Mouse (Mus musculus): Measurements from ENCODE around the gene Wbp2. TPM values are rescaled to one million over a fixed set of nuclear protein-coding genes. Genes with fewer than 3 reads are reported as not detected.

Gene Wbp2
- polyA plus RNA-seq, 1 experiment = 135 TPM

DNA sequence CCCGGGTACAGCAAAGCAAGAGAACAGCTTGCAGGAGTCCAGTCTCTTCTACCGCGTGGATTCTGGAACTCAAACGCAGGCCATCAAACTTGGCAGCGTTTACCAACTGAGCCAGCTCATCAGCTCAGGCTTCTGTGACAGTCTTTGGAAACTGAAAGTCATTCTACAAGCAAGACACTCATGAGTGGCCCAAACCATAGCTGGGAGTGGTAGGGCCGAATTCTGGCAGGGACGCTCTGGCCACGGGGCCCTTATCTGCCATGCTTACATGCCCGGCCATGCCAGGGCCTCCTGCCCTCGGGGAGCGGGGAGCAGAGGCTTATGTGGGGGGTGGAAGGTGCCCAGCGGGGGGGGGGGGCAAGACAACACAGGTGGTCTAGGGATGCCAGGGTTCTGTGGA, 16.8 kb upstream of the Wbp2 start:
- no peak for TF ChIP-seq CTCF (IDR thresholded peaks at IDR 0.05; ENCODE audit: extremely low read depth, insufficient read depth, insufficient read length, insufficient replicate concordance)
- no peak for TF ChIP-seq POLR2A (IDR thresholded peaks at IDR 0.05; ENCODE audit: low read depth, low read length)
- no peaks in the 10 kb centered on the region for H3K27me3 ChIP-seq (ENCODE audit: control insufficient read depth, insufficient read depth, low read length)
- no peaks in the 10 kb centered on the region for H3K36me3 ChIP-seq (ENCODE audit: control insufficient read depth, insufficient read depth, low read length)
- WGBS = 67% methylated on average over 12 of the region's 12 CpGs
- no peak for DNase-seq (ENCODE audit: low read depth in 1 of 2, low spot score in 2 of 2)
- H3K4me3 ChIP-seq (ENCODE audit: extremely low read depth, insufficient read depth, insufficient read length) = no peak overlapping the region
- peaks cover 4% of the 10 kb centered on the region; the same call in 1 of the 2 replicates for H3K4me1 ChIP-seq (ENCODE audit: control insufficient read depth, insufficient read depth, insufficient read length)
- H3K27ac ChIP-seq (ENCODE audit: insufficient read depth, low read length) = 0 out of 2 replicates have a peak overlapping the region, but pooled peaks have one; percentile 6

DNA sequence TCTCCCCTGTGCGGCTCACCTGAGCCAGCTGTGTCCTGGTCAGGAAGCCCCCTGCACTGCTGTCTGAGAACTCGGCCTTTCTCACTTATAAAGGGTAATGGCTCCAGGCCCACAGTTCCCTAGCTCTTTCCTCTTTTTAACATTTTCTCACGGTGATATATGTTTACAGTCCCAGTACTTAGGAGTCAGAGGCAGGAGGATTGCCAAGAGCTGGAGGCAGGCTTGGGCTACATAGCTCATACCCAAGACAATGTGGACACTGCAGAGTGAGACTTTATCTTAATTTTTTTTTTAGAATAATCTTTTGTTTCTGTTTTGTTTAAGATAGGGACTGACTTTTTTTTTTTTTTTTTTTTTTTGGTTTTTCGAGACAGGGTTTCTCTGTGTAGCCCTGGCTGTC, 15.7 kb upstream of the Wbp2 start:
- DNase-seq (ENCODE audit: low read depth in 1 of 2, low spot score in 2 of 2) = no peak
- peaks cover 4% of the 10 kb centered on the region; the same call in 1 of the 2 replicates for H3K4me1 ChIP-seq (ENCODE audit: control insufficient read depth, insufficient read depth, insufficient read length)
- H3K36me3 ChIP-seq (ENCODE audit: control insufficient read depth, insufficient read depth, low read length) = no peaks in the 10 kb centered on the region
- TF ChIP-seq POLR2A (IDR thresholded peaks at IDR 0.05; ENCODE audit: low read depth, low read length) = no peak
- no peak for TF ChIP-seq CTCF (IDR thresholded peaks at IDR 0.05; ENCODE audit: extremely low read depth, insufficient read depth, insufficient read length, insufficient replicate concordance)
- H3K4me3 ChIP-seq (ENCODE audit: extremely low read depth, insufficient read depth, insufficient read length) = no peak overlapping the region
- no peaks in the 10 kb centered on the region for H3K27me3 ChIP-seq (ENCODE audit: control insufficient read depth, insufficient read depth, low read length)
- WGBS = 50% methylated on average over 3 of the region's 4 CpGs
- H3K27ac ChIP-seq (ENCODE audit: insufficient read depth, low read length) = peak overlapping the region; percentile 65

DNA sequence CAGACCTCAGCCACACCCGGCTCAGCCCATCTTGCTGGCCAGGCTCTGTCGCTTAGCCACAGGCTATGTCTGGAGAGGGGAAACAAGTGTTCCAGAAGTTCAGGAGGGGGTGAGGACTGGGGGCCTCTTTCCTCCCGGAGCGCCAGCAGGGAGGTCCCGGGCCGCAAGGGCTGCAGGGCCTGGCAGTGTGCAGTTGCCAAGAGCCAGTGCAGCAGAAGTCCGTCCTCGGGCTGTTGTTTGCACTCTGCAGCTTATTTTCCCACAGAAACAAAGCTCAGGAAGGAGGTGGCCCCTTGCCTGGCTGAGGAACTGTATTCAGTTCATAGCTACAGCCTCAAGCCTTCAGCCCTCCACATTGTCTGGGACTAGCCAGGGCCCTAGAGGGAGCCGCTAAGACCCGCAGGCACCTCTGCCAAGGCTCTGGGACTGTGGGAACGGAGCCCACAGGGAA, 15.2 kb upstream of the Wbp2 start:
- H3K27me3 ChIP-seq (ENCODE audit: control insufficient read depth, insufficient read depth, low read length) = no peaks in the 10 kb centered on the region
- peak overlapping the region; percentile 65 for H3K27ac ChIP-seq (ENCODE audit: insufficient read depth, low read length)
- H3K4me1 ChIP-seq (ENCODE audit: control insufficient read depth, insufficient read depth, insufficient read length) = peaks cover 4% of the 10 kb centered on the region; the same call in 1 of the 2 replicates
- no peak overlapping the region for H3K4me3 ChIP-seq (ENCODE audit: extremely low read depth, insufficient read depth, insufficient read length)
- WGBS = 49% methylated on average over 11 of the region's 11 CpGs
- no peak for DNase-seq (ENCODE audit: low read depth in 1 of 2, low spot score in 2 of 2)
- no peaks in the 10 kb centered on the region for H3K36me3 ChIP-seq (ENCODE audit: control insufficient read depth, insufficient read depth, low read length)
- TF ChIP-seq POLR2A (IDR thresholded peaks at IDR 0.05; ENCODE audit: low read depth, low read length) (no peak), CTCF (IDR thresholded peaks at IDR 0.05; ENCODE audit: extremely low read depth, insufficient read depth, insufficient read length, insufficient replicate concordance) (no peak)

DNA sequence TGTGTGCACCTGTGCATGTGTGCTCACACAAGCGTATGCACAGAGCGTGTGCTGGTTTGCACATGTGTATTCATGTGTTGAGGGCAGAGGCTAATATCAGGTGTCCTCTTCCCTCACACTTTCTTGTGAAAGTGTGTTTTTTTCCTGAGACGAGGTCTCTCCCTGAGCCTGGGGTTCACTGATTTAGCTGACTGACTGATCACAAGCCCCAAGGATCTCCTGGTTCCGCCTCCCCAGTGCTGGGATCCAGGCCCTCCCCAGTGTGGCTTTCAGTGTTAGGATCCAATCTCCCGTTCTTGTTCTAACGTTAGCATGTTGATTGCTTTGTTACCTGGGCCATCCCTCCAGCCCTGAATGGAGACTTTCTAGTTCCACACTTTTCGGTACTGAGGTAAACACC, 14.0 kb upstream of the Wbp2 start:
- no peaks in the 10 kb centered on the region for H3K27me3 ChIP-seq (ENCODE audit: control insufficient read depth, insufficient read depth, low read length)
- no peak for TF ChIP-seq CTCF (IDR thresholded peaks at IDR 0.05; ENCODE audit: extremely low read depth, insufficient read depth, insufficient read length, insufficient replicate concordance)
- no peak for TF ChIP-seq POLR2A (IDR thresholded peaks at IDR 0.05; ENCODE audit: low read depth, low read length)
- H3K36me3 ChIP-seq (ENCODE audit: control insufficient read depth, insufficient read depth, low read length) = no peaks in the 10 kb centered on the region
- 95% methylated on average over 7 of the region's 7 CpGs for WGBS
- H3K4me3 ChIP-seq (ENCODE audit: extremely low read depth, insufficient read depth, insufficient read length) = no peak overlapping the region
- H3K27ac ChIP-seq (ENCODE audit: insufficient read depth, low read length) = no peak overlapping the region
- DNase-seq (ENCODE audit: low read depth in 1 of 2, low spot score in 2 of 2) = no peak
- peaks cover 4% of the 10 kb centered on the region; the same call in 1 of the 2 replicates for H3K4me1 ChIP-seq (ENCODE audit: control insufficient read depth, insufficient read depth, insufficient read length)

DNA sequence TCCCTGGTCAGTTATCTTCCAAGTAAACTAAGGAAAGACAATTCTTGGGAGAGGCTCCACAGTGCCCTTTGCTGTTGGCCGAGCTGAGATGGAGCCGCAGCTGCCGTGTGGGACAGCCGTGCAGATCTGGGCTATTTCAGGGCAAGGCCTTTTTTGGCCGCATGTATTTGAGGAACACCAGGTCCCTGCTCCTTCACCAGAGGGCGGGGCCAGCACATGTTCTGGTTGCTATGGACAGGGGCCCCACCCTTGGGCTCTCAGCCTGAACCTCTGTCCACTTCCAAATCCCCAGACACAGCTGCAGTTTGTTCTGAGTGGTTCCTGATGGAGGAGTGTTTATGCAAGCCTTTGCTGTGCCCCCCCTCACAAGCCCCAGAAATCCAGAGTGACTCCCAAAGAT, 13.6 kb upstream of the Wbp2 start:
- Histone ChIP-seq H3K4me3 (ENCODE audit: extremely low read depth, insufficient read depth, insufficient read length) (no peak overlapping the region), H3K27ac (ENCODE audit: insufficient read depth, low read length) (0 out of 2 replicates have a peak overlapping the region, but pooled peaks have one; percentile 2), H3K4me1 (ENCODE audit: control insufficient read depth, insufficient read depth, insufficient read length) (peaks cover 4% of the 10 kb centered on the region; the same call in 1 of the 2 replicates)

DNA sequence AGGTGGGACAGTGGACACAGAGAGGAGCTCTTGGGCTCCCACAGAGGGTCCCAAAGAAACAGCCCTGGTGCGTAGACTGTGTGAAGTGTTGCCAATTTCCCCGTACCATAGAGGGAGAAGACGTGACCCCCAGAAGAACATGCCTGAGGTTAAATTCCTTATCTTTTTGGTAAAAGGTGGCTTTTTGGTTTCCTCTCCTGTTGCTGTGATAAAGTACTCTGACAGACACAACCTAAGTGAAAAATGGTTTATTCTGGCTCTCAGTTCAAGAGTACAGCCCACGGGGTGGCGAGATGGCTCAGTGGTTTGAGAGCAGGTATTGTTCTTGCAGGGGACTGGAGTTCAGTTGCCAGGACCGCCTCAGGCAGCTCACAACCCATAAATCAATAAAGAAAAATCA, 12.7 kb upstream of the Wbp2 start:
- no peak for TF ChIP-seq CTCF (IDR thresholded peaks at IDR 0.05; ENCODE audit: extremely low read depth, insufficient read depth, insufficient read length, insufficient replicate concordance)
- TF ChIP-seq POLR2A (IDR thresholded peaks at IDR 0.05; ENCODE audit: low read depth, low read length) = no peak
- no peak overlapping the region for H3K27ac ChIP-seq (ENCODE audit: insufficient read depth, low read length)
- WGBS = 80% methylated on average over 6 of the region's 6 CpGs
- H3K4me1 ChIP-seq (ENCODE audit: control insufficient read depth, insufficient read depth, insufficient read length) = peaks cover 4% of the 10 kb centered on the region; the same call in 1 of the 2 replicates
- no peaks in the 10 kb centered on the region for H3K36me3 ChIP-seq (ENCODE audit: control insufficient read depth, insufficient read depth, low read length)
- H3K27me3 ChIP-seq (ENCODE audit: control insufficient read depth, insufficient read depth, low read length) = no peaks in the 10 kb centered on the region
- no peak for DNase-seq (ENCODE audit: low read depth in 1 of 2, low spot score in 2 of 2)
- no peak overlapping the region for H3K4me3 ChIP-seq (ENCODE audit: extremely low read depth, insufficient read depth, insufficient read length)

More for the DNA sequence above, 13.6 kb upstream of the Wbp2 start:
- DNase-seq (ENCODE audit: low read depth in 1 of 2, low spot score in 2 of 2) = no peak
- Histone ChIP-seq H3K36me3 (ENCODE audit: control insufficient read depth, insufficient read depth, low read length) (no peaks in the 10 kb centered on the region), H3K27me3 (ENCODE audit: control insufficient read depth, insufficient read depth, low read length) (no peaks in the 10 kb centered on the region)
- 68% methylated on average over 6 of the region's 6 CpGs for WGBS
- TF ChIP-seq CTCF (IDR thresholded peaks at IDR 0.05; ENCODE audit: extremely low read depth, insufficient read depth, insufficient read length, insufficient replicate concordance) = no peak
- TF ChIP-seq POLR2A (IDR thresholded peaks at IDR 0.05; ENCODE audit: low read depth, low read length) = no peak

DNA sequence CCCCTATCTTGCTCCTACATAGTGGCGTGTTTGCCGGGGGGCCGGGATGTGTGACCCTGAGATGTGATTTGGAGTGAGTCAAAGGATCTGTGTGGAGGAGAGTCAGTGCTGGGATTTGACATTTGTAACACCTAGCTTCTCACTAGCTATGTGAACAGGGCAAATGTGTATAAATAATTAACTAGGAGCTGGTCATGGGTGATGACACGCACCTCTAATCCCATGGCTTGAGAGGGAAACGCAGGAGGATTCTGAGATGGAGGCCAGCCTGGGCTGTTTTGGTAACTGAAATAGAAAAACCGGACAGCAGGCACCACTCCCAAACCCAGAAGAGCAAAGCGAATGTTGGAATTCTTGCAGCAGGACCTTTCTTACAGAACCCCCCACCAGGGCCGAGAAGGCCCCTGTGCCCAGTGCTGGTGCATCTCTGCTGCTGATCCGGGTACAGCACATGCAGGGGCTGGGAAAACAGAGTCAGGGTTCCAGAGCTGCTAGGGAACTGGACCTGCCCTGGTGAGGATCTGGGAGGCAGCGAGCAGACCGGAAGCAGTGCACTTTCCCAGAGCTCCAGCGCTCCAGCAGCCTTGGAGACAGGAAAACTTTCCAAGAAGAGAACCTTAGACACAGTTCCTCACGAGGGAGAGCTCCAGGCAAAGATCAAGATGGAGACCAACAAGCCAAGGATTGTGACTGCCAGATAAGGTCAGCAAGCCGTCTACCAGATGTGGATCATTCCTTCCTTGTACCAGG, 12.1 kb upstream of the Wbp2 start:
- WGBS = 87% methylated on average over 14 of the region's 14 CpGs
- TF ChIP-seq CTCF (IDR thresholded peaks at IDR 0.05; ENCODE audit: extremely low read depth, insufficient read depth, insufficient read length, insufficient replicate concordance) = no peak
- no peak for TF ChIP-seq POLR2A (IDR thresholded peaks at IDR 0.05; ENCODE audit: low read depth, low read length)
- Histone ChIP-seq H3K27ac (ENCODE audit: insufficient read depth, low read length) (no peak overlapping the region), H3K4me1 (ENCODE audit: control insufficient read depth, insufficient read depth, insufficient read length) (peaks cover 4% of the 10 kb centered on the region; the same call in 1 of the 2 replicates), H3K27me3 (ENCODE audit: control insufficient read depth, insufficient read depth, low read length) (no peaks in the 10 kb centered on the region), H3K36me3 (ENCODE audit: control insufficient read depth, insufficient read depth, low read length) (no peaks in the 10 kb centered on the region), H3K4me3 (ENCODE audit: extremely low read depth, insufficient read depth, insufficient read length) (no peak overlapping the region)
- no peak for DNase-seq (ENCODE audit: low read depth in 1 of 2, low spot score in 2 of 2)

Measured in spleen, adult 2 months (tissue).